Mouse (Mus musculus): Measurements from ENCODE around the gene Lrrc29.
A peak's percentile ranks its signal among the peaks of the same experiment; 100 is the strongest.
"Not testable (repeated sequence)": the region's sequence is repeated elsewhere in the genome, so short reads cannot be mapped to it uniquely, and the experiment has no call there.

Lrrc29 gene

GRCm38 (mm10) chr8:105309142-105309847, 16.8 kb downstream of the Lrrc29 start:
- DNase-seq (ENCODE audit: low spot score): no peak

- DNase-seq (ENCODE audit: low spot score): no peak
Observed at GRCm38 (mm10) chr8:105308428-105308827, 17.6 kb downstream of the Lrrc29 start.

GRCm38 (mm10) chr8:105307670-105308069, 18.4 kb downstream of the Lrrc29 start:
- DNase-seq (ENCODE audit: low spot score): peak; percentile 7

GRCm38 (mm10) chr8:105306146-105306691, 19.9 kb downstream of the Lrrc29 start:
- no peak for DNase-seq (ENCODE audit: low spot score)

GRCm38 (mm10) chr8:105305211-105306145, 20.6 kb downstream of the Lrrc29 start, which contains the start of gene Elmo3:
Gene Elmo3 (plus strand): TSS chr8:105305601.
- DNase-seq (ENCODE audit: low spot score): peak; percentile 68

GRCm38 (mm10) chr8:105304325-105305210, 21.5 kb downstream of the Lrrc29 start:
- no peak for DNase-seq (ENCODE audit: low spot score)

- no peak for DNase-seq (ENCODE audit: low spot score)
Observed at GRCm38 (mm10) chr8:105303874-105304273, 22.2 kb downstream of the Lrrc29 start.

- no peak for DNase-seq (ENCODE audit: low spot score)
Observed at GRCm38 (mm10) chr8:105303396-105303795, 22.7 kb downstream of the Lrrc29 start.

GRCm38 (mm10) chr8:105299962-105300361, 26.1 kb downstream of the Lrrc29 start:
- DNase-seq (ENCODE audit: low spot score): no peak

- DNase-seq (ENCODE audit: low spot score): no peak
Observed at GRCm38 (mm10) chr8:105298351-105299252, 27.5 kb downstream of the Lrrc29 start.

- DNase-seq (ENCODE audit: low spot score): peak; percentile 89
Observed at GRCm38 (mm10) chr8:105297511-105298192, 28.4 kb downstream of the Lrrc29 start, which contains the start of gene E2f4. Gene E2f4 (plus strand): TSS chr8:105297663.

GRCm38 (mm10) chr8:105295895-105296573, 30.0 kb downstream of the Lrrc29 start, which contains the start of gene Exoc3l:
Gene Exoc3l (minus strand): TSS chr8:105296101.
- DNase-seq (ENCODE audit: low spot score): peak; percentile 51

GRCm38 (mm10) chr8:105295256-105295655, 30.8 kb downstream of the Lrrc29 start:
- no peak for DNase-seq (ENCODE audit: low spot score)

GRCm38 (mm10) chr8:105294776-105295175, 31.3 kb downstream of the Lrrc29 start:
- no peak for DNase-seq (ENCODE audit: low spot score)

- no peak for DNase-seq (ENCODE audit: low spot score)
Observed at GRCm38 (mm10) chr8:105293405-105293804, 32.7 kb downstream of the Lrrc29 start.

GRCm38 (mm10) chr8:105292471-105292870, 33.6 kb downstream of the Lrrc29 start:
- DNase-seq (ENCODE audit: low spot score): peak; percentile 3

- not testable (repeated sequence) for DNase-seq (ENCODE audit: low spot score)
Observed at GRCm38 (mm10) chr8:105291802-105292201, 34.3 kb downstream of the Lrrc29 start.

- DNase-seq (ENCODE audit: low spot score): peak; percentile 4
Observed at GRCm38 (mm10) chr8:105291364-105291763, 34.7 kb downstream of the Lrrc29 start.

Measured in ovary, postnatal 36 days (tissue).